Mouse (Mus musculus) brain, embryonic 14.5 days (tissue): ENCODE results near the gene Pik3cb.

ENCODE experiments used
- CTCF ChIP-seq: fragments of 200-500 bp; IDR thresholded peaks from 2 replicates; pipeline ENCODE4 v1.5.1; 2012; ENCODE audit warnings: inconsistent platforms, mild to moderate bottlenecking, moderate library complexity, borderline replicate concordance; ENCODE audit not compliant: insufficient read depth, insufficient read length; ENCODE audit errors: extremely low read depth
- POLR2A ChIP-seq: fragments of 200-500 bp; IDR thresholded peaks from 2 replicates; pipeline ENCODE4 v1.6.1; 2012; ENCODE audit warnings: mild to moderate bottlenecking, inconsistent platforms, borderline replicate concordance; ENCODE audit not compliant: poor library complexity, insufficient read depth, insufficient read length, severe bottlenecking; ENCODE audit errors: extremely low read depth

DNA sequence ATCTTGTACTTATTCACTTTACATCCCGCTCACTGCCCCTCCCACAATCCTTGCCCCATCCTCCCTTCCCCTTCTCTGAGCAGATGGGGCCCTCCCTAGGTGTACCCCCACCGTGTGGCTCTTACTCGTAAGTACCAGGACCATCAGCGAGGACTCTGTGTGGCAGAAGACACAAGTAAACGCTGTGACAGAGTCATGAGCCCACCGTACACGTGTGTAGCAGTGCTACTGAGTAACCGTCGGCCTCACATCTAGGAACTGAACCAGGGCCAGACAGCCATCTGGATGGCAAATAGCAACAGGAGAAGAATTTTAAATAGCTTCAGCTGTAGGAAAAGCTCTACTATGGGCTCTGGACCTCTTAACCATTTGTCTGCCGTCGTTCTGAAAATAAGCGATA is 28.0 kb downstream of the Pik3cb start:
- TF ChIP-seq CTCF: no peak
- TF ChIP-seq POLR2A: no peak
